Mouse (Mus musculus): ENCODE data around the gene Bdkrb2.

The Bdkrb2 gene

DNA sequence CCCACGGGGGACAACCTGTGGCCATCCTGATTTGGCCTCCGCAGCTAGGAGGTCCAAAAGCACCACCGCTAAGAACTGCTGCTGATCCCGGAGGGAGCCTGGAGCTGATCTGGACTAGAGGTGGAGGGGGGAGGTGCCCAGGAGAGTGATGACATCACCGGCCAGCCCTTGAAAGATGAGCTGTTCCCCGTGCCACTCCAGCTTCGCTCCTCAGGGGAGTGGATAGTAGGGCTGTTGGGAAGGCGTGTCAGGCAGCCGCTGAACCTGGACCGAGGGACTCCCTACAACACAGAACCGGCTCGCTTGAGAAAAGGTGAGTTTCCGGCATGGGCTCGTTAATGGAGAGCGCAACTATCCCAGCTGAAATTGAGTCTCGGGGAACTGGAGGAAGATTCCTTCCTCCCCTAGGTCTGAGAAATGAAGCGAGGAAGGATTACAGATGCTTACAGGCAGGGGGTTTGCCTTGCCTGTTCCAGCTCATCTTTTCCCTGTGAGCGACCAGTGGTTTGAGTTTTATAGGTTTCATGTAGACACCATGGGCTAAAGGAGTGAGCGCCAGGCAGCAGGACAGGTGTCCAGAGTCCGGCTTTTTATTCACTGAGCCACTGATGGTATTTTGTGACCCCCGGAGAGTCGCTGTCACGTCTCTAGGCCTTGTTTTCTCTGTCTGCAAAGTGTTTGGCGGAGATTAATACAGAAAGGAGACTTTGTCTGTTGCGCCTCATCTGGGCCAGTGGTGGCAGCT is at the start of gene Bdkrb2:
Gene Bdkrb2 (plus strand): TSS at position 291 of the 745 bp plus-strand sequence.
- no peak for DNase-seq (ENCODE audit: low read depth, low spot score)

- DNase-seq (ENCODE audit: low read depth, low spot score), result no peak
These were observed 48.9 kb upstream of the Bdkrb2 start for GRCm38 (mm10) chr12:105514111-105514510.

DNA sequence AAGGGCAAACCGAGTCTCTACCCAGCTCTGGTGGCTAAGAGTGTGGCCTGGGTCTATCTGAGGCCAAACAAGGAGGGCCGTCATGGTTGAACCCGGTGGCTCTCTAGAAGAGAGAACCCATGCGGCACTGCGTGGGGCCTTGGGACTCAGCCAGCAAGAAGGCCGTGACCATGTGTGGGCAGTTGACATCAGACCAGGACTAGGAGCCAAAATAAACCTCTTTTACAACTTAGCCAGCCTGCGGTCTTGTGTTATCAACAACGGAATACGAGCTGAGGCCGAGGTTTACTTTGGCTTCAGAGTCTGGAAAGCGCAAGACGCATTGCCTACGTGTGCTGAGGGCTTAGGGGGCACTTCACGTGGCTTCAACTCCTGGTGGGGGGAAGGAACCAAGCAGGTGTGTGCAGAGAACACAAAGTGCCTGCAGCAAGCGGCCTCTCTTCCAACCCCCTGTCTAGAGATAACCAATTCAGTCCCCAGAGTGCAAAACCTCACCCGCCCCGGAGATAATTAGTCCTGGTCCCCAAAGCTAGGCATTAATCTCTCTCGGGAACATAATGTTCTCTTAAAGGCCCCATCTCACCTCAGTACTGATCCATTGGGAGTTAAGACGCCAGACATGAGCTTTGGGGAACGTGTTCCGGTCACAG is 45.9 kb upstream of the Bdkrb2 start:
- no peak for DNase-seq (ENCODE audit: low read depth, low spot score)

DNA sequence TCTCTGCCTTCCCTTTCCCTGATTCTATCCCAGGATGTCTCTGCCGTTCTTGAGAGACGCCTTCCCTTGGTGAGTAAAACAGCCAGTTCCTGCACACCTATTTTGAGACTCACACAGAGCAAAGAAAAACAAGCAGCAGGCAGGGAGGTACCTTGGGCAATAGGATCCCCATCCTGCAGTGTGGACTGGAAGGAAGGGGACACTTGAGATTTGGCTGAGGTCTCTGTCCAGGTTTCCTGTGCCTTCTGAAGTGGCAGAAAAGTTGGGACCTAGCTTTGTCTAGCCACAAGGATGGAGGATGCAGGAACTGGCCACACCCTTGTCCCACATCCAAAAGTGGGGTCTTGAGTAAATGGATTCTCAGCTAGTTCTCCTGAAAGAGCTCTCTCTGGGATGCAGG is 43.2 kb upstream of the Bdkrb2 start:
- DNase-seq (ENCODE audit: low read depth, low spot score), result no peak

- DNase-seq (ENCODE audit: low read depth, low spot score), result no peak
These were observed 41.8 kb upstream of the Bdkrb2 start for GRCm38 (mm10) chr12:105521170-105521762.

- no peak for DNase-seq (ENCODE audit: low read depth, low spot score)
These were observed 39.3 kb upstream of the Bdkrb2 start for GRCm38 (mm10) chr12:105523737-105524136.

- DNase-seq (ENCODE audit: low read depth, low spot score), result no peak
These were observed 36.8 kb upstream of the Bdkrb2 start for GRCm38 (mm10) chr12:105526186-105526585.

DNA sequence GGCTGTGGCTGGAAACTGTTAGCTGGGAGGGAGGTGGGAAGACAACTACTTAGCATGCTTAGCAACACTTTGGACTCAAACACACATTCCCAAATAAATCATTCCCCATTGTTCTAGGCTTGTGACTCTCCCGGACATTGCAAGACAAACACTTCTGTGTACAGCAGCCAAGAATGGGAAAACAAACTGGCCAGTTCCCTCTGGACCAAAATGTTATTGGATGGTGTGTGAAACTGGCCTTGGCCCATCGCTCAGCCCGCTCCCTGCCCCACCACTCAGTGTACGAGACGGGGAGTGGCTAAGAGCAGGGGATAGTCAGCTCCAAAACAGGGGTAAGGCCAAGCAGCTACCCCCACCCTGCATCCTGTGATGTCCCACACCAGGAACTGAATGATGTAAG is 36.2 kb upstream of the Bdkrb2 start:
- no peak for DNase-seq (ENCODE audit: low read depth, low spot score)

GRCm38 (mm10) chr12:105529545-105529944 is 33.5 kb upstream of the Bdkrb2 start:
- DNase-seq (ENCODE audit: low read depth, low spot score), result no peak

DNA sequence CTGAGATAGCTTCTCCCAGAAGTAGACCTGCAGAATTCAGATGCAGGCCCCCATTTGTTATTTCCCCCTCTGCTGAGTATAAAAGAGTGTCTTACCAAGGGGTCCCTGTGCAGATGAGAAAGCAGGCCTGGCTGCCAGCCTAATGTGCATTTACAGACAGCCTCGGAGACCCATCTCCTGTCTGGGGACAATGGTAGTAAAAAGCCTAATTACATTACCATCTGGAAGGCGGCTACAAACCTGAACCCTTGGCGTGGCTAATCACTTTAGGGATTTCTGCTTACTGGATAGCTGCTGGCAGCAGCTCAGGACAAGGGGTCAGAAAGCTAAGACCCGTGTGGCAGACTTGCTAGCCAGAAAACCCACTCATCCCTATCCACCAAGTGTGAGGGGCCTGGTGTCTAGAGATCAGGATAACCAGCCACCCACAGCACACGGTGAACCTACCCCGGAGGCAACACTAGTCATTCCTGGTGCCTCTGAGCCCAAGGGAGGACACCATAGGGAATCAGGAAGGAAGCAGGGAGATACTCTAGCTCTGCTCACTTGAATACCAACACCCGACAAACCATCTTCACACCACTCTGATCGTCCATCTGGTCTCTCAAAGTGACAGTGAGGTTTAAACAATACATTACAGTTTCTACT is 31.2 kb upstream of the Bdkrb2 start:
- no peak for DNase-seq (ENCODE audit: low read depth, low spot score)

DNA sequence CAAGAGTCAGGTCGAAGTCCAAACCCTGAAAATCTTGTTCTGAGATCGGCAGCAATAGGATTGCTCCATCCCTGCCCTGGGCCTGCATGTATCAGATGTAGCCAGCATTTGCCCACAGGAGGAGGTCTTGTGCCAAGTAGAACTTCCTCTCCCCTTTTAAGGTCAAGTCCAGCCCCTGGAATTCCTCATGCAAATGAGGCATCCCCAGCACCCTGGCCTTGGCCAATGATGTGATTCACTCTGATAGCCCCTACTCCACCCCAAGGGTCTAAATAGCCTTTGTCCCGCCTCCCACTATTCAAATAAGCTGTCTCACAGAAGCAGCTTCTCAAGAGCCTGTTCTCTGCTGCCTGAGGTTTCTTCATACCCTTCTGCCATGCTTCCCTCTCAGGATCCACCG is 28.2 kb upstream of the Bdkrb2 start:
- DNase-seq (ENCODE audit: low read depth, low spot score), result no peak

DNA sequence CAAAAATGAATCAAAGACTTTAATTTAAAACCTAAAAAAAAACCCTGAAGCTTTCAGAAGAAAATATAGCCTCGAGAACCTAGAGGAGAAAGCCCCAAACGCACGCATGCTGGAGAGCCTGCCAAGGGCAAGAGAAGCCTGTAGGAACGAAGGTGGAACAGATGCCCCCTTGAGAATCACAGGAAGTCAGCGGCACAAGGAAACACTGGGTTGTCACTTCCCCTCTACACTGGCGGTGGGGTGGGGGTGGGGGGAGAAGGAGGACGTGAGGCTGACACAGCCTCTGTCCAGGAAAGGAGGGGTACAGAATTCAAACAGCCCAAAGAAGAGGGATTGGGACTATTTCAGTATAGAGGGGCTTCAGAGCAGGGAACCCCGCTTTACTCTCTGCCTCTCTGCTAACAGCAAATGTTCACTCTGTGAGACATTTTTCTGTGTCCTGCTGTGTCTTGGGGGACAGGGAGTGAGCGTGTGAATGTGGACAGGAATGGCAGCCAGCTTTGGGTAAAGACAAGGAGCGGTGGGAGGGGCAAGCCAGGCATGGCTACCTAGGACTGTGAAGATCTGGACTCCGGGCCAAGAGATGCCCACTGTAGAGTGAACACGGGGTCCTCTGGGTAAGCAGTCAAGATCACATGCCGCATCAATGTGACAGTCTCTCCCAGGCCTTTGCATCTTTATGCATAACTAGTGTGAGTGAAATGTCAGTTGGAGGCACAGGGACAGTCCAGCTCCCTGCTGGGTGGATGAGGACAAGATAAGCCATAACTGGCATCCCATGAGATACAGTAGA is 26.9 kb upstream of the Bdkrb2 start:
- DNase-seq (ENCODE audit: low read depth, low spot score), result no peak

DNA sequence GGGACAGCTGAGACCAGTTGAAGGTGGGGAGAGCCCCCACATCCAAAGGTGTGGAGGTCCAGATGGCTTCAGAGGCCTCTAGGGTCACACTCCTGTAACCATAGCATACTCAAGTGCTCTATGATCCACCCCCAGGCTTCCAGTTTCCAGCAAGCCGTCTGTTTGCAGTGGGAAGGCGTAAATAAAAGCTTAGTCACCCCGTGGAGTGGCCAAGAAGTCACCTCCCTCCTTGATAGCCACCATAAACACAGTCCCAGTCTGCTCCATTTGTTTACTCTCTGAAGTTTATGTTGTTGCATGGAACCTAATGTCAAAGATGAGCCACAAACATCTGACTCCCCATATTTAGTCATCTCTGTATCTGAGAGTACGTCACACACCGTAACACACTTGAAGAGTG is 25.9 kb upstream of the Bdkrb2 start:
- no peak for DNase-seq (ENCODE audit: low read depth, low spot score)

DNA sequence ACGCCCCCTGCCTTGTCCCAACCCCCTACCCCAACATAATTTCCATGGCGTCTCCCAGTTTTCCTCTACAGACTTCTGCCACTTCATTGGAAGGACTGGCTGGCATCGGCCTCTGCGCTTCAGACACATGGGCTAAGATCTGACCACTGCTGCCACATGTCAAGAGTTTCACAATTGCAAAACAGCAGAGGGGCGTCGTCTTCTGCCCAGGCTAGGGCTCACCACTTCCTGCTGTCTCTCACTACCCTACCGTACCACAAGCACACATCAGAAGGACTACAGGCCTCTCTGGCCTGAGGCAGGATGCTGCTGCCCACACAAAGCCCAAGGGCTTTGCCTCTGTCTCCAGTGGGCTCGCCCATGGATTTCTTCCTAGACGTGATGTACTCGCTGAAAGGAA is 23.4 kb upstream of the Bdkrb2 start:
- no peak for DNase-seq (ENCODE audit: low read depth, low spot score)

DNA sequence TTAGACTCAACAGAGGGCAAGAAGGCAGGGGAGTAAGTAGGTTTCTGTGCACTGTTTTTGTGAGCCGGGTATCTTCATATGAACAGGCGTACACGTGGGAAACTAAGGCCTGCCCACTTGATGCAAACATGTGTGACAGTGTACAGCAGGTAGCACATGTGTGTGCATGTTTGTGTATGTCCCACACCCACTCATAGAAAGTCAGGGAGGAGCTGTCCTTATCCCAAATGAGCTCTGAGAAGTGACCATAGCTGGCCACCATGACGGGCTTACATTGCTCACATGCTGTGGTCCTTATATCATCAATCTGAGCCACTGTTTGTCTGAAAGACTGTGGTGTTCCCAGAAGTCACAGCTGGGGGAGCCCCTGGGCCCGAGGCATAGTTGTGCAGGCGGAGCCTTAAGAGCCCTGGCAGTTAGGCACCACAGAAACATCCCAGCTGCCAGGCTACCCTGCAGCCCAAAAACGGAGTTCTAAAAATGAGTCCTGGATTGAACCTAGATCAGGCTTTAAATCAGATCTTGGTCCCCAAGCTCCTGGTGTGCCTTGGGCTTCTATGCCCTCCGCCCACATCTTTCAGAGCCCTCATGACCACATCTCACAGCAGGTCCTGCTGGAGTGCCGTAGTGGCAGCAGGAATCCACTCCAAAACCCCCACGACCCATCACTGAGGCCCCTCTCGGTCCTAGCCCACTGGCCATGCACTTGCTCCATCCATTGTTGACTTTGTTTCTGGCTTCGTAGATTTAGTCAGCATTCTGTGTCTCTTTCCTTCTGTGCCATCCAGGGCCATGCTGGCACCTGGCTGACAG is 21.2 kb upstream of the Bdkrb2 start:
- DNase-seq (ENCODE audit: low read depth, low spot score), result no peak

GRCm38 (mm10) chr12:105542513-105542912 is 20.5 kb upstream of the Bdkrb2 start:
- DNase-seq (ENCODE audit: low read depth, low spot score), result no peak

DNA sequence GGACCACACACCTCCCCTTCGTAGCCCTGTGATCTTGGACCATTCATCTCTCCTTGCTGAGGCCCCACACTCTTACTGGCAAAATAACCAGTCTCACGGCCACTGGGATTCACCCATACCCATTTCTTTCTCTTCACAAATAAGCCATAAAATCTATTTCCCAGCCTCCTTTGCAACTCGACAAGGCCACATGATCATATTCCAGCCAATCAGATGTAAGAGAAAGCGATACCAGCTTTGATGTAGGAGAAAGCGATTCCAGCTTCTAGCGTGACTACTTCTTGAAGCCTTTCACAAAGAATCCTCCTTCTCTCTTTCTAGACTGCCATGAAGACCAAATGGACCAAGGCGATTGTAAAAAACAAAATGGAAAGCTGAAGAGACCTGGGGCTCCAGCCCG is 19.9 kb upstream of the Bdkrb2 start:
- DNase-seq (ENCODE audit: low read depth, low spot score), result no peak

DNA sequence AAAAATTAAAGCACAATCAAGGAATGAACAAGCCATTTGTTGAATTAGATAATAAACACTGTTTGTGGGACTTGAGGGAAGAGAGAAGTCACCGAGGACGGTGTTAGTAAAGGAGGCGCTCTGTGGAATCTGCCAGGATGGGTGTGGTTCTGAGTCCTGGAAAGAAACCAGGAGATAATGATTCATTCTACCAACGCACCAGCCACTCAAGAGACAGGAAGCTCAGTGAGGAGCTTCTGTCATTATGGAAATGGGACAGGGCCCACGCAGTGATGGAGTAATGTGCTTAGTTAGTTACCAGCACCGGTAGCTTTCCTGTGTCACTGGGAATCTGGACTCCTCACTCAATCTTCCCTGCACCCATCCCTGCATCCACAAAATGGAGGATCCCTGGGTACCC is 19.3 kb upstream of the Bdkrb2 start:
- DNase-seq (ENCODE audit: low read depth, low spot score), result no peak

GRCm38 (mm10) chr12:105544872-105545271 is 18.2 kb upstream of the Bdkrb2 start:
- DNase-seq (ENCODE audit: low read depth, low spot score), result no peak

GRCm38 (mm10) chr12:105545696-105546435 is 17.2 kb upstream of the Bdkrb2 start:
- DNase-seq (ENCODE audit: low read depth, low spot score), result no peak

Measured in c-Kit-negative CD71-positive TER-119-positive erythroid progenitor cells, embryonic 14.5 days (primary cell).